Mouse (Mus musculus) ovary, adult 18-20 months (tissue): ENCODE results near the gene Endog.
"Not testable (repeated sequence)": the region's sequence is repeated elsewhere in the genome, so short reads cannot be mapped to it uniquely, and the experiment has no call there.

ENCODE experiments used
- DNase-seq: peaks from one replicate; pipeline ENCODE4 v3.0.0; 2022; ENCODE audit warnings: low spot score, mixed read lengths

Gene Endog

GRCm38 (mm10) chr2:30171371-30171996 is at the start of gene Endog:
TSS of gene Endog (plus strand) at chr2:30171493.
- peak; percentile 85 for DNase-seq

GRCm38 (mm10) chr2:30122766-30123165 is 48.5 kb upstream of the Endog start:
- no peak for DNase-seq

GRCm38 (mm10) chr2:30123729-30124471 is 47.4 kb upstream of the Endog start:
- DNase-seq, result no peak

- DNase-seq, result peak; percentile 93
Measured at GRCm38 (mm10) chr2:30124472-30125274, 46.6 kb upstream of the Endog start, which contains the start of gene Zer1. TSS of gene Zer1 (minus strand) at chr2:30124585.

- no peak for DNase-seq
Measured at GRCm38 (mm10) chr2:30128789-30129188, 42.5 kb upstream of the Endog start.

- no peak for DNase-seq
Measured at GRCm38 (mm10) chr2:30130156-30130555, 41.1 kb upstream of the Endog start.

- DNase-seq, result not testable (repeated sequence)
Measured at GRCm38 (mm10) chr2:30131240-30131639, 40.1 kb upstream of the Endog start.

- DNase-seq, result no peak
Measured at GRCm38 (mm10) chr2:30132801-30133612, 38.3 kb upstream of the Endog start.

- peak; percentile 94 for DNase-seq
Measured at GRCm38 (mm10) chr2:30133613-30134377, 37.5 kb upstream of the Endog start, which contains the start of gene Tbc1d13. TSS of gene Tbc1d13 (plus strand) at chr2:30133746.

- DNase-seq, result no peak
Measured at GRCm38 (mm10) chr2:30134378-30134711, 36.9 kb upstream of the Endog start.

GRCm38 (mm10) chr2:30134928-30135620 is 36.2 kb upstream of the Endog start:
- DNase-seq, result no peak

- no peak for DNase-seq
Measured at GRCm38 (mm10) chr2:30136458-30136857, 34.8 kb upstream of the Endog start.

- not testable (repeated sequence) for DNase-seq
Measured at GRCm38 (mm10) chr2:30140021-30140420, 31.3 kb upstream of the Endog start.

- DNase-seq, result no peak
Measured at GRCm38 (mm10) chr2:30144436-30144835, 26.9 kb upstream of the Endog start.

GRCm38 (mm10) chr2:30147466-30147865 is 23.8 kb upstream of the Endog start:
- DNase-seq, result peak; percentile 63

- peak; percentile 31 for DNase-seq
Measured at GRCm38 (mm10) chr2:30151840-30152239, 19.5 kb upstream of the Endog start.

- DNase-seq, result no peak
Measured at GRCm38 (mm10) chr2:30152616-30153015, 18.7 kb upstream of the Endog start.

GRCm38 (mm10) chr2:30159871-30160270 is 11.4 kb upstream of the Endog start:
- not testable (repeated sequence) for DNase-seq

GRCm38 (mm10) chr2:30161809-30162208 is 9.5 kb upstream of the Endog start:
- DNase-seq, result no peak

- no peak for DNase-seq
Measured at GRCm38 (mm10) chr2:30164340-30164932, 6.9 kb upstream of the Endog start.
